Mouse (Mus musculus) cerebral cortex, adult 2 months (tissue): ENCODE measurements around the gene Kmt2c.

Experiments
- WGBS: fragments of 180-500 bp; shearing (Covaris S2); methylation state at CpG from one replicate; pipeline ENCODE4 v1.1.7; 2018; 5-methylcytosine and 5-hydroxymethylcytosine counted together

Kmt2c gene

GRCm38 (mm10) chr5:25498346-25498820 lies at the start of gene Kmt2c:
Gene Kmt2c, minus strand, starts transcription at chr5:25498783.
- 1% methylated on average over 54 of the region's 54 CpGs for WGBS

- WGBS, result 99% methylated on average over 2 of the region's 2 CpGs
Observed at GRCm38 (mm10) chr5:25546912-25547311, 48.3 kb upstream of the Kmt2c start.

- WGBS, result 89% methylated on average over 5 of the region's 5 CpGs
Observed at GRCm38 (mm10) chr5:25544566-25544965, 46.0 kb upstream of the Kmt2c start.

- WGBS, result 86% methylated on average over 3 of the region's 3 CpGs
Observed at GRCm38 (mm10) chr5:25544061-25544460, 45.5 kb upstream of the Kmt2c start.

- 85% methylated on average over 2 of the region's 2 CpGs for whole genome bisulfite sequencing
Observed at GRCm38 (mm10) chr5:25541661-25542060, 43.1 kb upstream of the Kmt2c start.

- WGBS, result 92% methylated on average over 3 of the region's 3 CpGs
Observed at GRCm38 (mm10) chr5:25540921-25541320, 42.3 kb upstream of the Kmt2c start.

- 52% methylated on average over 6 of the region's 6 CpGs for WGBS
Observed at GRCm38 (mm10) chr5:25536921-25537409, 38.4 kb upstream of the Kmt2c start.

GRCm38 (mm10) chr5:25536451-25536850 lies 37.9 kb upstream of the Kmt2c start:
- WGBS, result 79% methylated on average over 2 of the region's 2 CpGs

GRCm38 (mm10) chr5:25535566-25535965 lies 37.0 kb upstream of the Kmt2c start:
- WGBS, result 90% methylated on average over 2 of the region's 2 CpGs

GRCm38 (mm10) chr5:25533298-25533697 lies 34.7 kb upstream of the Kmt2c start:
- WGBS, result 95% methylated on average over 5 of the region's 5 CpGs

GRCm38 (mm10) chr5:25532256-25533147 lies 33.9 kb upstream of the Kmt2c start:
- 59% methylated on average over 18 of the region's 18 CpGs for WGBS

GRCm38 (mm10) chr5:25530629-25531028 lies 32.0 kb upstream of the Kmt2c start:
- WGBS, result 6% methylated on average over 2 of the region's 2 CpGs

- under 1% methylated on average over 82 of the region's 87 CpGs for WGBS
Observed at GRCm38 (mm10) chr5:25529529-25530421, 31.2 kb upstream of the Kmt2c start.

- WGBS, result 11% methylated on average over 22 of the region's 22 CpGs
Observed at GRCm38 (mm10) chr5:25528851-25529528, 30.4 kb upstream of the Kmt2c start.

- 85% methylated on average over 1 of the region's 1 CpGs for WGBS
Observed at GRCm38 (mm10) chr5:25527971-25528370, 29.4 kb upstream of the Kmt2c start.

- WGBS, result 34% methylated on average over 4 of the region's 4 CpGs
Observed at GRCm38 (mm10) chr5:25526926-25527325, 28.3 kb upstream of the Kmt2c start.

- 71% methylated on average over 5 of the region's 5 CpGs for WGBS
Observed at GRCm38 (mm10) chr5:25526116-25526515, 27.5 kb upstream of the Kmt2c start.

- WGBS, result 89% methylated on average over 5 of the region's 5 CpGs
Observed at GRCm38 (mm10) chr5:25521461-25521860, 22.9 kb upstream of the Kmt2c start.

- 71% methylated on average over 3 of the region's 3 CpGs for WGBS
Observed at GRCm38 (mm10) chr5:25519820-25520219, 21.2 kb upstream of the Kmt2c start.

- 77% methylated on average over 5 of the region's 5 CpGs for WGBS
Observed at GRCm38 (mm10) chr5:25517550-25517949, 19.0 kb upstream of the Kmt2c start.

GRCm38 (mm10) chr5:25516301-25516895 lies 17.8 kb upstream of the Kmt2c start:
- 92% methylated on average over 11 of the region's 11 CpGs for WGBS
